Mouse (Mus musculus) kidney, adult 2 months (tissue): ENCODE results near the gene Stk25. TPM values are rescaled to one million over a fixed set of nuclear protein-coding genes. Genes with fewer than 3 reads are reported as not detected.
"Not testable (repeated sequence)": the region's sequence is repeated elsewhere in the genome, so short reads cannot be mapped to it uniquely, and the experiment has no call there.

Source experiments
- DNase-seq: peaks from one replicate; pipeline ENCODE4 v3.0.0; 2021
- H3K27ac ChIP-seq: fragments of 200-500 bp; 2 replicates; pipeline ENCODE4 v1.5.1; 2012; ENCODE audit warnings: low read depth, low read length, control low read depth, inconsistent platforms; ENCODE audit not compliant: insufficient read depth
- H3K27me3 ChIP-seq: fragments of 200-500 bp; replicated peaks from 2 replicates; pipeline ENCODE4 v1.6.1; 2012; ENCODE audit warnings: mild to moderate bottlenecking, moderate library complexity, low read length, inconsistent platforms; ENCODE audit not compliant: control insufficient read depth, insufficient read depth
- H3K36me3 ChIP-seq: fragments of 200-500 bp; 2 replicates; pipeline ENCODE4 v1.6.1; 2012; ENCODE audit warnings: mild to moderate bottlenecking, moderate library complexity, low read length, inconsistent platforms; ENCODE audit not compliant: control insufficient read depth, insufficient read depth
- H3K4me1 ChIP-seq: fragments of 200-500 bp; 2 replicates; pipeline ENCODE4 v1.6.1; 2011; ENCODE audit warnings: low read length; ENCODE audit not compliant: control insufficient read depth, insufficient read depth
- H3K4me3 ChIP-seq: fragments of 200-500 bp; 2 replicates; pipeline ENCODE4 v1.5.1; 2011; ENCODE audit warnings: mild to moderate bottlenecking, low read depth, low read length, control low read depth; ENCODE audit not compliant: insufficient read depth
- CTCF ChIP-seq: fragments of 200-500 bp; conservative IDR thresholded peaks from 2 replicates; pipeline ENCODE4 v1.5.1; 2011; ENCODE audit warnings: low read depth, mild to moderate bottlenecking, control low read depth, low read length, moderate library complexity, mixed read lengths; ENCODE audit not compliant: insufficient read depth, insufficient read length
- POLR2A ChIP-seq: fragments of 200-500 bp; IDR thresholded peaks from one replicate; pipeline ENCODE4 v1.6.1; 2011; ENCODE audit warnings: low read depth, low read length, control low read depth
- WGBS: fragments of 180-500 bp; shearing (Covaris S2); methylation state at CpG from one replicate; pipeline ENCODE4 v1.1.7; 2018; 5-methylcytosine and 5-hydroxymethylcytosine counted together
- polyA plus RNA-seq: library from polyadenylated mRNA; depleted of rRNA; stranded (reverse); fragments of >200 nt; gene quantifications from 2 replicates; pipeline ENCODE4 v1.2.3, GENCODE M21; 2012; rRNA removed

The Stk25 gene
- polyA plus RNA-seq, result 102 and 103 TPM in 2 replicates

GRCm38 (mm10) chr1:93658559-93658958 is at the start of gene Stk25:
Stk25 (minus strand) TSS chr1:93658659.
- H3K27ac ChIP-seq, result not testable (repeated sequence)

GRCm38 (mm10) chr1:93705389-93705788 is 46.9 kb upstream of the Stk25 start:
- H3K27me3 ChIP-seq, result no peaks in the 10 kb centered on the region
- no peaks in the 10 kb centered on the region; the same call in none of the 2 replicates for H3K36me3 ChIP-seq
- no peak for DNase-seq
- no peak overlapping the region for H3K27ac ChIP-seq
- H3K4me3 ChIP-seq, result no peak overlapping the region
- WGBS, result 79% methylated on average over 3 of the region's 3 CpGs
- H3K4me1 ChIP-seq, result no peaks in the 10 kb centered on the region
- TF ChIP-seq CTCF (no peak), POLR2A (no peak)

More at GRCm38 (mm10) chr1:93658559-93658958, at the start of gene Stk25:
- DNase-seq, H3K4me1 ChIP-seq, H3K27me3 ChIP-seq, H3K36me3 ChIP-seq, H3K4me3 ChIP-seq: not testable (repeated sequence)

DNA sequence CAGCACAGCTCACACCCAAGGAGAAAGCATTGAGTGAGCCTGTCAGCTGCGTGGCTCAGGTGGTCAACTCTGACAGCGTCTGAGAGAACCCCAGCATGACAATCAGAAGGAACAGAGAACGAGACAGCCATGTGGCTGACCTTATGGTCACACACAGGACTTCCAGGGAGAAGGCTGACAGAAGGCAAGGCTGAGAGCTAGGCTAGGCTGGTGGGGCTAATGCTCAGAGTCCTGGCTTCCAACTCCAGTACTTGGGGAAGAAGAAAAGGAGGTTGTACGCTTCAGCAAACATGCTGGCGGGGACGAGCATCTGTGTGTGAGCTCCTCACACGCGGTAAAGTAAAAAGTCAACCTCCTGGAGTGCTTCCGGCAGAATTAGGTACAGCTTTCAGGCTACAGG is 45.9 kb upstream of the Stk25 start:
- H3K4me3 ChIP-seq, result no peak overlapping the region
- WGBS, result 91% methylated on average over 9 of the region's 9 CpGs
- no peak for DNase-seq
- no peaks in the 10 kb centered on the region for H3K27me3 ChIP-seq
- no peaks in the 10 kb centered on the region for H3K4me1 ChIP-seq
- no peaks in the 10 kb centered on the region; the same call in 1 of the 2 replicates for H3K36me3 ChIP-seq
- TF ChIP-seq CTCF (no peak), POLR2A (no peak)
- no peak overlapping the region for H3K27ac ChIP-seq

DNA sequence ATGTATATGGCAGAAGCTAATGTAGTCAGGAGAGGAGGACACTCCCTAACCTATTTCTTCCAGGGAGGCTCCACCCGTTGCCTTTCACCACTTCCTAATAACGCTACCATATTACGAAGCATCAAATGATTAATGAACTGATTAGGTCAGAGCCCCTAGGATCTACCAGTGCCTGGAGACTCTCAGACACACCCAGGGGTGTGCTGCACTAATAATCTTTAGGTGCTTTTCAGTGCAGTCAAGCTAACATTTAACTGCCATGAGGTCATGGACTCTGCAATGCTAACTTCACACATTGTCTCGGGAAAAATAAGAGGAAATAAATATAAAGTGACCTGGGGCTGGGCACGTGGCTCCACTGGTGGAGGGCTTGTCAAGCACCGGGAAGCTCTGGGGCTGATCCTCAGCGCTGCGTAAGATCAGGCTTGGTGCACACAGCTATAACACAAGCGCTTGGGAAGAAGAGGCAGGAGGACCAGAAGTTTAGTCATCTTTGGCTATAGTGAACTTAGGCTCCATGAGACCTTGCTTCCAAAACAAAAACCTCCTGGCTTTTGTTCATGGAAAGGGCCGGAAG is 45.1 kb upstream of the Stk25 start:
- Histone ChIP-seq H3K27ac (no peak overlapping the region), H3K27me3 (no peaks in the 10 kb centered on the region), H3K4me3 (no peak overlapping the region), H3K36me3 (no peaks in the 10 kb centered on the region; the same call in 1 of the 2 replicates), H3K4me1 (no peaks in the 10 kb centered on the region)
- no peak for DNase-seq
- TF ChIP-seq CTCF, result no peak
- TF ChIP-seq POLR2A, result no peak
- 89% methylated on average over 10 of the region's 10 CpGs for WGBS

DNA sequence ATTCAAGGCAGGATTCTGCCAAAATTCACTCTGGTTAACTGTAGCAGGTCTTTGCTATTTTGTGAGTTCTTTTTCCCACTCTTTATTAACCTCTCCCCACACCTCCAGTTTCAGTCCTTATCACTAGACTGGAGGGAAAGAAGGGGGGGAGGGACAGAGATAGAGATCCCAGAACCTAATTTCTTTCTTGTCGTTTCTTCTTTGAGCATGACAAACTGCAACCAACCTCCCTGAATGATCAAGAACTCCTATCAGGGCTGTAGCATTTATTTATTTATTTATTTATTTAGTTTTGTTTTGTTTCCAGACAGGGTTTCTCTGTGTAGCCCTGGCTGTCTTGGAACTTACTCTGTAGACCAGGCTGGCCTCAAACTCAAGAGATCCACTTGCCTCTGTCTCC is 43.6 kb upstream of the Stk25 start:
- no peaks in the 10 kb centered on the region for H3K27me3 ChIP-seq
- no peak overlapping the region for H3K27ac ChIP-seq
- 86% methylated on average over 1 of the region's 1 CpGs for WGBS
- DNase-seq, result no peak
- no peaks in the 10 kb centered on the region; the same call in 1 of the 2 replicates for H3K36me3 ChIP-seq
- TF ChIP-seq POLR2A (no peak), CTCF (no peak)
- H3K4me1 ChIP-seq, result peaks cover 3% of the 10 kb centered on the region; the same call in 1 of the 2 replicates
- H3K4me3 ChIP-seq, result no peak overlapping the region

- Histone ChIP-seq H3K4me3 (no peak overlapping the region), H3K4me1 (peaks cover 9% of the 10 kb centered on the region; the same call in 1 of the 2 replicates), H3K27me3 (no peaks in the 10 kb centered on the region), H3K27ac (no peak overlapping the region), H3K36me3 (no peaks in the 10 kb centered on the region)
- no peak for DNase-seq
- WGBS, result 84% methylated on average over 4 of the region's 4 CpGs
- TF ChIP-seq CTCF (no peak), POLR2A (no peak)
These were observed 40.7 kb upstream of the Stk25 start for GRCm38 (mm10) chr1:93699159-93699558.

GRCm38 (mm10) chr1:93697317-93697716 is 38.9 kb upstream of the Stk25 start:
- peak overlapping the region; percentile 75 for H3K27ac ChIP-seq
- no peaks in the 10 kb centered on the region for H3K36me3 ChIP-seq
- no peaks in the 10 kb centered on the region for H3K27me3 ChIP-seq
- H3K4me3 ChIP-seq, result no peak overlapping the region
- H3K4me1 ChIP-seq, result peaks cover 13% of the 10 kb centered on the region
- WGBS, result 38% methylated on average over 3 of the region's 3 CpGs
- no peak for TF ChIP-seq POLR2A
- no peak for TF ChIP-seq CTCF
- peak; percentile 59 for DNase-seq

DNA sequence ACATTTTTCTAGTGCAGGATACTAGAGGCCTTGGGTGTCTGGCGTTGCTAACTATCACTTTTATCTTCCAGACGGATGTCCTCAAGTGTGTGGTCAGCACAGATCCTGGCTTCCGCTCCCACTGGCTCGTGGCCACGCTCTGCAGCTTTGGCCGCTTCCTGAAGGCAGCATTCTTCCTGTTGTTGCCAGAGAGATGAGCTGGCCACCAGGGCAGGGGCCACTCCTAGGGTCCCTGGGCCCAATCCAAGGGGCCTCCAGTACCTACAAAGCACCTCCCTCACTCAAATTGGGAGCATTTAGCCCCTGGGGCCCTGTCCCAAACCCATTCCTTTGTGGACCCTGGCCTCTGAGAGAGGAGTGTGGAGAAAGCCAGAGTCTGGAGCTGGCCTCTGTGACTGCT is 36.5 kb upstream of the Stk25 start:
- peak; percentile 90 for DNase-seq

More for the DNA sequence above, 36.5 kb upstream of the Stk25 start:
- Histone ChIP-seq H3K4me3 (no peak overlapping the region), H3K4me1 (peaks cover 13% of the 10 kb centered on the region), H3K36me3 (no peaks in the 10 kb centered on the region), H3K27me3 (no peaks in the 10 kb centered on the region), H3K27ac (peak overlapping the region; percentile 72)
- no peak for TF ChIP-seq POLR2A
- no peak for TF ChIP-seq CTCF
- 56% methylated on average over 6 of the region's 6 CpGs for WGBS
